Mouse (Mus musculus): ENCODE data around the gene Xpc.

GRCm38 (mm10) chr6:91452056-91452455, 63.6 kb downstream of the Xpc start:
- no peak for TF ChIP-seq CTCF (IDR thresholded peaks at IDR 0.05; ENCODE audit: extremely low read depth, insufficient read length, insufficient replicate concordance, low read depth, low read length)
- TF ChIP-seq POLR2A (IDR thresholded peaks at IDR 0.05; ENCODE audit: low read depth, low read length) = no peak

All from small intestine, adult 2 months (tissue).